Mouse (Mus musculus) embryonic fibroblast, embryonic 13.5 days (primary cell): ENCODE measurements at regions not wholly inside any gene's neighbourhood (a gene's known extent, or its start where the extent isn't known, plus 50 kb on each side); places are given as distances from the start of the nearest gene placed in this dataset.

Experiments
- CTCF ChIP-seq: IDR thresholded peaks from 2 replicates; pipeline ENCODE4 v1.5.1; 2011; ENCODE audit warnings: mild to moderate bottlenecking, control low read depth, low read length, moderate library complexity, borderline replicate concordance; ENCODE audit not compliant: insufficient read depth
- POLR2A ChIP-seq: IDR thresholded peaks from 2 replicates; pipeline ENCODE4 v1.6.1; 2011; ENCODE audit warnings: low read depth, mild to moderate bottlenecking, control low read depth, low read length, moderate library complexity

DNA sequence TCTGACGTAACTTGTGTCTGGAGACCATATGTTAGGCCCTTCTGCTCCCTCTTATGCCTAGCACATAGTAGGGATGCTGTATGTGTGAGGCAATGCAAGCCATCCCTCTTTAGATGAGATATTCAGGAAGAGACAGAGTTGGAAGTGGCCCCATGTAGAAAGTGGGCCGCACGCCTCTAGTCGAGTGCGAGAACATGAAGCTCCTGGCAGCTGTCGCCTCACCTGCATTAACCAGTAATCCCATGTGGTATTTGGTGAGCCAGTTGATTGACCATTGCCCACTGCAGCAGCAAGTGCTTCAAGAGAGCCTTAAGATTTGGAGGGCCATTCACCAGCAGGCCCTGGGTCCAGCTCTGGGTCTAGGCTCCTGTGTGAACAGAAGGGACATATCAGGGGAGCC, 71.2 kb upstream of the Otos start:
- TF ChIP-seq CTCF (no peak), POLR2A (no peak)
